Mouse (Mus musculus): ENCODE measurements at regions not wholly inside any gene's neighbourhood (a gene's known extent, or its start where the extent isn't known, plus 50 kb on each side); places are given as distances from the start of the nearest gene placed in this dataset.

- Histone ChIP-seq H3K36me3 (no peaks in the 10 kb centered on the region), H3K9ac (no peak overlapping the region), H3K9me3 (no peaks in the 10 kb centered on the region), H3K27ac (peak overlapping the region; percentile 3; the same call in 1 of the 2 replicates), H3K4me3 (no peak overlapping the region), H3K4me2 (no peak overlapping the region), H3K27me3 (no peaks in the 10 kb centered on the region), H3K4me1 (replicated peaks) (no peaks in the 10 kb centered on the region; the same call in 1 of the 2 replicates)
- peak; percentile 83 for ATAC-seq (ENCODE audit: low FRiP score)
- WGBS = 11% methylated on average over 2 of the region's 2 CpGs
Measured at GRCm38 (mm10) chr14:103764047-103764446, 80.2 kb downstream of the Ednrb start.

GRCm38 (mm10) chr14:103763216-103764031, 80.8 kb downstream of the Ednrb start:
- no peaks in the 10 kb centered on the region for H3K27me3 ChIP-seq
- H3K4me2 ChIP-seq = no peak overlapping the region
- no peak overlapping the region for H3K4me3 ChIP-seq
- H3K9ac ChIP-seq = no peak overlapping the region
- 47% methylated on average over 1 of the region's 1 CpGs for WGBS
- ATAC-seq (ENCODE audit: low FRiP score) = peak; percentile 78; the same call in 1 of the 2 replicates
- H3K27ac ChIP-seq = peak overlapping the region; percentile 60
- H3K4me1 ChIP-seq (replicated peaks) = no peaks in the 10 kb centered on the region; the same call in 1 of the 2 replicates
- no peaks in the 10 kb centered on the region for H3K36me3 ChIP-seq
- no peaks in the 10 kb centered on the region for H3K9me3 ChIP-seq

- Histone ChIP-seq H3K36me3 (no peaks in the 10 kb centered on the region), H3K9me3 (no peaks in the 10 kb centered on the region), H3K27me3 (no peaks in the 10 kb centered on the region), H3K4me1 (replicated peaks) (no peaks in the 10 kb centered on the region; the same call in 1 of the 2 replicates), H3K27ac (no peak overlapping the region), H3K4me3 (no peak overlapping the region), H3K9ac (no peak overlapping the region), H3K4me2 (no peak overlapping the region)
- ATAC-seq (ENCODE audit: low FRiP score) = no peak
- WGBS = 87% methylated on average over 6 of the region's 6 CpGs
Measured at GRCm38 (mm10) chr14:103759443-103759842, 84.8 kb downstream of the Ednrb start.

Data from hindbrain, embryonic 13.5 days (tissue).